Mouse (Mus musculus) lung, embryonic 16.5 days (tissue): ENCODE measurements around the gene Dohh. TPM values are rescaled to one million over a fixed set of nuclear protein-coding genes. Genes with fewer than 3 reads are reported as not detected.

ENCODE experiments used
- ATAC-seq: fragments of 200-750 bp; cut with Nextera tagmentation; 2 replicates; pipeline ENCODE4 v1.8.0; 2017; ENCODE audit warnings: low read depth, mild to moderate bottlenecking, moderate library complexity
- H3K27ac ChIP-seq: fragments of 300-500 bp; sonication (generic); 2 replicates; pipeline ENCODE4 v1.5.1; 2014; ENCODE audit warnings: mild to moderate bottlenecking, control low read depth, low read length
- H3K27me3 ChIP-seq: fragments of 300-500 bp; sonication (generic); 2 replicates; pipeline ENCODE4 v1.6.1; 2014; ENCODE audit warnings: low read depth, low read length, mixed read lengths; ENCODE audit not compliant: control insufficient read depth, insufficient read depth
- H3K36me3 ChIP-seq: fragments of 300-500 bp; sonication (generic); 2 replicates; pipeline ENCODE4 v1.6.1; 2014; ENCODE audit warnings: low read length; ENCODE audit not compliant: control insufficient read depth, insufficient read depth
- H3K4me1 ChIP-seq: fragments of 300-500 bp; sonication (generic); replicated peaks from 2 replicates; pipeline ENCODE4 v1.6.1; 2014; ENCODE audit warnings: low read length, mixed read lengths; ENCODE audit not compliant: control insufficient read depth, insufficient read depth
- H3K4me2 ChIP-seq: fragments of 300-500 bp; sonication (generic); 2 replicates; pipeline ENCODE4 v1.6.1; 2014; ENCODE audit warnings: low read depth, low read length, control low read depth
- H3K4me3 ChIP-seq: fragments of 300-500 bp; sonication (generic); 2 replicates; pipeline ENCODE4 v1.5.1; 2014; ENCODE audit warnings: mild to moderate bottlenecking, low read length, control low read depth
- H3K9ac ChIP-seq: fragments of 300-500 bp; sonication (generic); 2 replicates; pipeline ENCODE4 v1.6.1; 2014; ENCODE audit warnings: low read length, control low read depth
- H3K9me3 ChIP-seq: fragments of 300-500 bp; sonication (generic); 2 replicates; pipeline ENCODE4 v1.6.1; 2016; ENCODE audit warnings: low read length; ENCODE audit not compliant: control insufficient read depth
- WGBS: fragments of 180-500 bp; shearing (Covaris S2); extraction: QIAGEN DNeasy Blood & Tissue Kit; methylation state at CpG from one replicate; pipeline ENCODE4 v1.1.7; 2014; 5-methylcytosine and 5-hydroxymethylcytosine counted together
- polyA plus RNA-seq: library from polyadenylated mRNA; unstranded; fragments of >200 nt; fragmentation: Nextera tagmentation; extraction: Ambion mirVana; gene quantifications from 2 replicates; pipeline ENCODE4 v1.2.1, GENCODE M21; 2015

The Dohh gene
- polyA plus RNA-seq, 1 experiment from 2014 or later = 71.4 TPM

DNA sequence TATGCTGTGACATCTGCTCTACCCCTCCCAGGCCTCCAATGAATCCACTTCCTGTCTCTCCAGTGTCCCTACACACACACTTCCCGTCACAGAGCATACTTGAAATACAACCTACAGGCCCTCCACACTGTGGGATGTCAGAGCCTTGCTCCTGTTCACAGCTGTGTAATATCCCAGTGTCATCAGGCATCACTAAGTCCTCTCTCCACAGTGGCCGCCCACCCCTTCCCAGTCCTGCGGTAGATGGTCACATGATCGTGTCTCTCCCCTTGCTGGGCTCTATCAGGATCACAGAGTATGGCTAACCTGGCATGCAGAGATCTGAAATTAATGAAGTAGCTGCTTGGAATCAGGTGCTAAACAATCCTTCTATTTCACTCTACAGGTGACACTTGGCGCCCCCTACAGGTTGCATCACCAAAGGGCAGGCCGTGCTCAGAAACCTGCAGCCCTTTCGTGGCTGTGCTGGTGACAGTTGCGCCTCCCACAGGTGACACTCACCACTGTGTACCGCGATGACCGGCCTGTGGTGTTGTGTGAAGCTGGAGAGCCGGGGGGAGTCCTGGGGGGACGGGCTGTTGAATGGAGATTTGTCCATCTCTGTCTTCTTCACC is 21.5 kb downstream of the Dohh start:
- no peaks in the 10 kb centered on the region for H3K9me3 ChIP-seq
- H3K27me3 ChIP-seq = no peaks in the 10 kb centered on the region
- H3K36me3 ChIP-seq = peaks cover 31% of the 10 kb centered on the region
- no peak overlapping the region for H3K4me3 ChIP-seq
- no peak overlapping the region for H3K27ac ChIP-seq
- H3K9ac ChIP-seq = no peak overlapping the region
- peaks cover 68% of the 10 kb centered on the region for H3K4me1 ChIP-seq
- ATAC-seq = no peak
- no peak overlapping the region for H3K4me2 ChIP-seq
- 53% methylated on average over 13 of the region's 13 CpGs for WGBS

DNA sequence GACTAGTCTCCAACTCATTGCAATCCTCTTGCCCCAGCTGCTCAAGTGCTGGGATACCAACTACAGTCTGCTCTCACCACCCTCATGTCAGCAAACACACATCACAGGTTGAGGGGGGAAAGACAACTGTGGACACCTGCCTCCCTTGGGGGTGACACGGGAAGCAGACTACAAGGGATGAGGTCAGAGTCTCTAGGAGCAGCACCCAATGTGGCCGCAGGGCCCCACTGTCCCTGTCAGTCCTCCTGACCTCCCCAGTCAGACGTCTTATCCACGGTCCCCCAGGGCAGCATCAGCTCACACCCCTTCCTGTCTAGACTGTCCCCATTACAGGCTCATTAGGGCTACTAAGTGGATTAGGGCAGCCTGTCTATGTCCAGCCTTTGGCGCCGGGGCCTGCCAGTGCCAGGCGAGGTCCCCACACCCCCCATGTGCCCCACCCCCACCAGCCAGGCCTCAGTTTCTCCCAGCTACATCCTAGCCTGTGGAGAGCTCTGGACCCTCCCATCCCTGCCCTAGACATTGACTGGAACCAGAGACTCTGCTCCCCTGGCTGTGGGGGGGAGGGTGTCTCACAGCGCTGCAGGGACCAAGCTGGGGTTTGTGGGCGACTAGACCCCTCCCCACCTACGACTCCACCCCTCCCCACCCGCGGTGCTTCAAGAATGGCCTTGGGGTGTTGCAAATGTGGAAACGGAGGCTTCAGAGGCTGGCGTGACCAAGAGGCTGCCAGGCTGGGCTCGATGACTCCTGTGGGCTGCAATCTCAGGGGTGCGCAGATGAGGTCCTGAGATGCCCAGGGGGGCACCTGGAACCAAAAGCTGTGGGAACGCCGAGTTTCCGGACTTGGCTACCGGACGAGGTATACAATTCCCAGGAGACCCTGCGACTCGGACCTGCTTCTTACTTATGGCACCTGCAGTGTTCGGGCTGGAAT is 22.5 kb downstream of the Dohh start:
- peak overlapping the region; percentile 21 for H3K4me3 ChIP-seq
- no peaks in the 10 kb centered on the region for H3K27me3 ChIP-seq
- H3K36me3 ChIP-seq = peaks cover 31% of the 10 kb centered on the region
- H3K4me2 ChIP-seq = peak overlapping the region; percentile 23
- ATAC-seq = no peak
- peak overlapping the region; percentile 32; the same call in 1 of the 2 replicates for H3K9ac ChIP-seq
- 46% methylated on average over 24 of the region's 24 CpGs for WGBS
- peaks cover 73% of the 10 kb centered on the region for H3K4me1 ChIP-seq
- H3K9me3 ChIP-seq = no peaks in the 10 kb centered on the region
- H3K27ac ChIP-seq = peak overlapping the region; percentile 8; the same call in 1 of the 2 replicates

DNA sequence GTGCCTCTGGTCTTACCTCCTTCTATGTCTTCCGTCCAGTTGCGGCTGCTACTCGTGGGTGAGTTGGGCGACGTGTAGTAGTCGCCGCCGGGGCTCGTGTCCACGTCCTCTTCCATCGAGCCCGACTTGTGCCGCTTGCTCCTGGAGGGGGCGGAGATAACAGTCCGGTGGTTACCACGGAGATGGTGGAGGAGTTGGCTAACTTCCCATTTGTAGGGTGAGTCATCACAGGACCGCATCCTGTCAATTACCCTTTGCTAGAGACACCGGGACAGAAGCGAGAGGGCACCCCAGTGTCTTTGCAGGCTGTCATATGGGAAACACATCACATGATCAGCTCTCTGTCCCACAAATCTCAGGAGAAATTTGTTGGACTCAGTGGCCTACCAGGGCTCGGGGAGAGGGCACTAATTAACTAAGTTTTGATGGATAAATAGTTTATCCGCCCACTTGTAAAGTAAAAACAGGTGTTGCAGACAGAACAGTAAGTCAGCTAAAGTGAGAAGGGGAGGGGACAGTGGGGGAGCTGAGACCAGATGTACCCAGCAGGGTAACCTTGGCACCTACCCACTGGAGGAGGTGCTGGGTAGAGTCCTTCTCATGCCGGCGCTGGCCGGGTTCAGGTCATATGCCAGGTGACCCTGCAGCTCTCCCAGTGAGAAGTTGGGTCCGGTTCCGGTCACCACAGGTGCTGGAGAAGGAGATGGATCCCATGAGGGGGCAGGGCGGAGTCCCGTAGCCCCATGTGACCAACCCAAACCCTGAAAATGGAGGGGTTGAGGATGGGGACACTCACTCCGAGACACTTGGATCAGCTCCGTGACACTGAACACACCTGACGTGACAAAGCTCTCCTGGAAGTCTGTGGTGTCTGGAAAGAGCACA is 23.6 kb downstream of the Dohh start:
- 22% methylated on average over 31 of the region's 31 CpGs for WGBS
- Histone ChIP-seq H3K4me1 (peaks cover 73% of the 10 kb centered on the region), H3K9ac (peak overlapping the region; percentile 41; the same call in 1 of the 2 replicates), H3K27ac (peak overlapping the region; percentile 72), H3K27me3 (no peaks in the 10 kb centered on the region), H3K4me3 (peak overlapping the region; percentile 21), H3K9me3 (no peaks in the 10 kb centered on the region), H3K36me3 (peaks cover 31% of the 10 kb centered on the region), H3K4me2 (peak overlapping the region; percentile 23)
- ATAC-seq = peak; percentile 31; the same call in 1 of the 2 replicates

DNA sequence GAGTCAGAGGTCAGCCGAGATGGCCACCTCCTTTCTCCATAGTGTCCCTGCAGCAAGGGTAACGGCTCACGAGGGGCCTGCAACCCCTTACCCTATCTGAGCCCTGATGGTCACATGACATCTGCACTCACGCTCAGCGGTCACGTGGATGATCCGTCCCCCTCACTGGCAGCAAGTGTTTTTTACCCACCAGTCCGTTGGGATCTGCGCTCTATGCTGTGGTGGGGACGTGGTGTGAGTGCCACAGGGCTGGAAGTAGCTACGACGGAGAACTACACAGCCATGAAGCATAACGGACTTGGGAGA is 24.1 kb downstream of the Dohh start:
- no peaks in the 10 kb centered on the region for H3K27me3 ChIP-seq
- WGBS = 57% methylated on average over 13 of the region's 13 CpGs
- H3K4me2 ChIP-seq = peak overlapping the region; percentile 8; the same call in 1 of the 2 replicates
- 0 out of 2 replicates have a peak overlapping the region, but pooled peaks have one; percentile 41 for H3K9ac ChIP-seq
- H3K36me3 ChIP-seq = peaks cover 31% of the 10 kb centered on the region
- ATAC-seq = no peak
- peak overlapping the region; percentile 72 for H3K27ac ChIP-seq
- H3K4me1 ChIP-seq = peaks cover 73% of the 10 kb centered on the region
- H3K9me3 ChIP-seq = no peaks in the 10 kb centered on the region
- H3K4me3 ChIP-seq = no peak overlapping the region

DNA sequence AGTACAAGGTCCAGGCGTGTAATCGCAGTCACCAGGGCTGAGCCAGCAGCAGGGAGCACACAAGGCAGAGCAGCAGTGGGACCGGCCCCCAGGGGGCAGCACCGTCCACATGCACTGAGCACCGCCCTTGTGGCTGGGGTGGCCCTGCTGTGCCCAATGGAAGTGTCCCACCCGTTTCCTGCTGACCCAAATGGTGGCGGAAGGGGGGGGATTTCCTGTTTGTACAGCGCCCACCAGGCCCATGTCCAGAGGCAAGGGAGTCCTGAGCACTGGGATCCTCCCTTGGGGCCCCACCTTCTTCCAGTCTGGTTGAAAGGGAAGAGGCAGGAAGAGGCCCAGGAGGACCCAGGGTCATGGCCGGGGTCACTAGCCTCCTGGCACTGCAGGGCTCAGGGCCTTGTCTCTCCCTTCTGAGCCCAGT is 24.7 kb downstream of the Dohh start:
- Histone ChIP-seq H3K27me3 (no peaks in the 10 kb centered on the region), H3K27ac (peak overlapping the region; percentile 97), H3K9ac (no peak overlapping the region), H3K36me3 (peaks cover 27% of the 10 kb centered on the region), H3K4me1 (peaks cover 73% of the 10 kb centered on the region), H3K9me3 (no peaks in the 10 kb centered on the region), H3K4me3 (no peak overlapping the region), H3K4me2 (no peak overlapping the region; the same call in 1 of the 2 replicates)
- 28% methylated on average over 9 of the region's 9 CpGs for WGBS
- ATAC-seq = peak; percentile 41

DNA sequence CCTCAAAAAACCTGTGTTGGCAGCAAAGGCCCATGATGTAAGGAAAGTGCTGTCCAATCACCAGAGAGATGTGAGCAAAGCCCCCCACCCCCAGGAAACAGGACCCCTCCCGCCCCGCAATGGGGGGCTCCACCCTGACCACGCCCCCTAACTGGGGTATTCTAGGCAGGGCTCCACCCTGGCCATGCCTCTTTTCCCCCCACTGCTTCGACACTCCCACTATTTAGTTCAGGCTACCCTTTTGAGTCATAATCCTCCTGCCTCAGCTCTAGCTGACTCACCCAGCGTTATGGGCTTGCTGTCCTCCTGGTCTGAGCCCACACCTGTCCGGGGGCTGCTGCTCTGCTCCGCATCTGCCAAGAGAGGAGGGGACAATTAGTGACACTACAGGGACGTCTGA is 25.1 kb downstream of the Dohh start:
- Histone ChIP-seq H3K27ac (peak overlapping the region; percentile 97), H3K36me3 (peaks cover 26% of the 10 kb centered on the region), H3K4me1 (peaks cover 77% of the 10 kb centered on the region), H3K4me3 (peak overlapping the region; percentile 37), H3K27me3 (no peaks in the 10 kb centered on the region), H3K9ac (peak overlapping the region; percentile 39; the same call in 1 of the 2 replicates), H3K9me3 (no peaks in the 10 kb centered on the region), H3K4me2 (peak overlapping the region; percentile 52)
- no peak for ATAC-seq
- 31% methylated on average over 8 of the region's 8 CpGs for WGBS

DNA sequence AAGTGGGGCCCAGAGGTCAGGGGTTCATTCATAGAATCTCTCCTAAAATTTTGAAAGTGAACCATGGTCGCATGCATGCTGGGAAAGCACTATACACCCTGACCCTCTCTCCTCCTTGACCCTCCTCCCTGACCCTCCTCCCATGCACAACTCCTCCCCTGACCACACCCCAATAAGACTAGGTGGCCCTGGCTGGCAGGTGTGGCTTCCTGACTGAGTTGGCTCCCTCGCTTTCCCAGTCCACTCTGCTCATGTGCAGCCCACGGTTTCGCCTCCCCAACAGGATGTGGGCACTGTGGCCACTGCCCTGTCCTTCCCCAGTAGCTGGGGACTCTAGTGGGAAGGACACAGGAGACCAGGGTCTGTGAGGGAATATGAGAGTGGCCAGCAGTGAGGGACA is 26.1 kb downstream of the Dohh start:
- H3K4me1 ChIP-seq = peaks cover 84% of the 10 kb centered on the region
- peak overlapping the region; percentile 37 for H3K4me3 ChIP-seq
- peak overlapping the region; percentile 97 for H3K27ac ChIP-seq
- H3K36me3 ChIP-seq = peaks cover 19% of the 10 kb centered on the region
- peak overlapping the region; percentile 52 for H3K4me2 ChIP-seq
- WGBS = 57% methylated on average over 4 of the region's 4 CpGs
- peak overlapping the region; percentile 11; the same call in 1 of the 2 replicates for H3K9ac ChIP-seq
- H3K27me3 ChIP-seq = no peaks in the 10 kb centered on the region
- ATAC-seq = no peak
- H3K9me3 ChIP-seq = no peaks in the 10 kb centered on the region

DNA sequence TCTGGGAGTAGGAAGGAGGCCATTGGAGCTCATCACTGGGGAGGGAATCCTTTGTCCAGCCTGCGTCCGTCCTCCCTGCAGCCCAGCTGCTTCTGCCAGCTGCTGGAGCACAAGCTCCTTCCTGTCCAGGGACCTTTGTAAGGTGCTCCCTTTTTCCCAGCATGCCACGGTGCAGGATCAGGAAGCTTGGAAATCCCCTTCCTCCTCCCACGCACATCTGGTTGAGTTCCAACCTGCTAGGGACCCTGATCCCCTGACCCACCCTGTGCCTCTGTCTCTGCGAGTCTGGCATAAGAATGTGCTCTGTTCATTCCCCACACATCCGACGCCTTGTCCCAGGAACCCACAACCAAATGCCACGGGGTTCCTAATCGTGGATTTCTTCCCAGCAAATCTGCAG is 26.8 kb downstream of the Dohh start:
- H3K27ac ChIP-seq = peak overlapping the region; percentile 97
- peak overlapping the region; percentile 42; the same call in 1 of the 2 replicates for H3K9ac ChIP-seq
- H3K4me2 ChIP-seq = peak overlapping the region; percentile 52
- H3K36me3 ChIP-seq = peaks cover 13% of the 10 kb centered on the region; the same call in 1 of the 2 replicates
- H3K9me3 ChIP-seq = no peaks in the 10 kb centered on the region
- no peaks in the 10 kb centered on the region for H3K27me3 ChIP-seq
- peak overlapping the region; percentile 4; the same call in 1 of the 2 replicates for H3K4me3 ChIP-seq
- ATAC-seq = no peak
- H3K4me1 ChIP-seq = peaks cover 88% of the 10 kb centered on the region
- WGBS = 48% methylated on average over 9 of the region's 9 CpGs
